Mouse (Mus musculus): ENCODE measurements around the gene Bbc3.
A peak's percentile ranks its signal among the peaks of the same experiment; 100 is the strongest.

Gene Bbc3

DNA sequence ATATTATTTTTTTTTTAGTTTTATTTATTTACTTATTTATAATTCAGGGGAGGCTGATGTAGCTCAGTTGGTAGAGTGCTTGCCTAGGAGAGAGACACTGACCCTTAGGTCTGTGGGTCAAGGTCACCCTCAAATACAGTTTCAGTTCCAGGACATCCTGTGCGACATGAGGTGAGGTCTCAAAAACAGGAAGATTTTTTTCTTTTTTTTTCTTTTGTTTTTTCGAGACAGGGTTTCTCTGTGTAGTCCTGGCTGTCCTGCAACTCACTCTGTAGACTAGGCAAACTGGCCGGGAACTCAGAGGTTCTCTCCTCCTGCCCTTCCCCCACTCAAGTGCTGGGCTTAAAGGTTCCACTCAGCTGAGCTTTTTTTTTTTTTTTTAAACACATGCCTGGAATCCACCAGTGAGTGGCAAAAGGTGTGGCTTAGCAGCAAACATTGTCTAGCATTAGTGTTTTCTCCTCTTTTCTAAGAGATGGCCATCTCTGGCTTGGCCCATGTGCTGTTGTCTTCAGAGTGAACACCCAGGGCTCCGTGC, 7.1 kb downstream of the Bbc3 start:
- DNase-seq (ENCODE audit: low read depth) = no peak

DNA sequence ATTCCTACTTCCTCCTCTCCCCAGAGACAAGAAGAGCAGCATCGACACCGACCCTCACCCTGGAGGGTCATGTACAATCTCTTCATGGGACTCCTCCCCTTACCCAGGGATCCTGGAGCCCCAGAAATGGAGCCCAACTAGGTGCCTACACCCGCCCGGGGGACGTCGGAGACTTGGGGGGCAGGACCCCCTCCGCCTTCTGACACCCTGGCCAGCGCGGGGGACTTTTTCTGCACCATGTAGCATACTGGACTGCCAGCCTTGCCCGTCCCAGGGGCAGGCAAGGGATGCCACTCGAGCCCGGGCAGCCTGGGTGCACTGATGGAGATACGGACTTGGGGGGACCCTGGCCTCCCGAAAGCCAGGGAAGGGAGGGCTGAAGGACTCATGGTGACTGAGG, 8.9 kb downstream of the Bbc3 start:
- no peak for DNase-seq (ENCODE audit: low read depth)

DNA sequence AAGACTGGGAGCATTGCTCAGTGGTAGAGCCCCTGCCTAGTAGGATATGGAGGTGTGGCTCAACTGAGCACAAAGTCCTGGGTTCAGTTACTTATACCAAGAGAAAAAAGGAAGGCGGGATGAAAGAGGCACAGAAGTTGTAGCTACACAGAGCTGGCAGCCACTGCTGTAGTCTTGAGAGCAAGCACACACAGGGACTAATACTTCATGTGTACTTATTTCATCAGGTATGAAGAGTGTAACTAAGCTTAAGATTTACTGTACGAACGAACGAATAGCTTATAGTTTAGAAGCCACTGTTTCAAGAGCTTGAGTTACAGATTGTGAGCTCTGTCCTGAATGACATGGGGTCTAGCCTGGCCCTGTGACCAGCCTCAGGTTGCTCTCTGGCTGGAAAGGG, 11.0 kb downstream of the Bbc3 start:
- DNase-seq (ENCODE audit: low read depth) = no peak

DNA sequence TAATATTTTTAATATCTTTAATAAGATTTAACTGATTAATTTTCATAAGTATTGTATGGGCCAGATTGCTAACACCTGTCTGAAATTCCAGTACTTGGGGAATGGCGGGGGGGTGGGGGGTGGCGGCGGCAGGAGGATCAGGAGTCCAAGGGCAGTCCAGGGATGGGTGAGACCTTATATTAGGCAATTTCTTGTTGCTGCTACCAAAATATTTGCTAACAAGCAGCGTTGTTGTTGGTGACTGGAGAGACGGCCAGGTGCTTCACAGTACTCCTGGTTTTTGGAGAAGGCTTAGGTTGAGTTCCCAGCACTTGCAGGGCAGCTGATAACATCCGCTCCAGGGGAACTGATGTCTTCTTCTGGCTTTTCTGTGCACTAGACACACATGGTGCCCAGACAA, 12.3 kb downstream of the Bbc3 start:
- no peak for DNase-seq (ENCODE audit: low read depth)

DNA sequence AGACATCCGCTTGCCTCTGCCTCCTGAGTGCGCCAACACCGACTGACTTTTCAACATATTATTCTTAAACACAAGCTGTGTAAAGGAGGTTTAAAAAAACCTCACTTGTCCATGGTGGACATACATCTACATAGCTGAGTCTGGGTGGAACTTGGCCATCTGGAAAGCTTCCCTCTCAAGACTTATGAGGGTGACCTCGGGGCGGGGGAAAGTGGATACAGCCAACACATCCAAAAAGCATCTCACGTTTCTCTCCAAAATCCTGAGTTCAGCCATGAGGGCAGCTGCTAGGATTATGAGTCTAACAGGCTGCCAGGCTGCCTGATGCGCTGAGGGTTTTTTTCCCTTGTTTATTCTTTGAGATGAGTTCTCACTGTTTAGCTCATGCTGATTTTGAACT, 16.5 kb downstream of the Bbc3 start:
- no peak for DNase-seq (ENCODE audit: low read depth)

DNA sequence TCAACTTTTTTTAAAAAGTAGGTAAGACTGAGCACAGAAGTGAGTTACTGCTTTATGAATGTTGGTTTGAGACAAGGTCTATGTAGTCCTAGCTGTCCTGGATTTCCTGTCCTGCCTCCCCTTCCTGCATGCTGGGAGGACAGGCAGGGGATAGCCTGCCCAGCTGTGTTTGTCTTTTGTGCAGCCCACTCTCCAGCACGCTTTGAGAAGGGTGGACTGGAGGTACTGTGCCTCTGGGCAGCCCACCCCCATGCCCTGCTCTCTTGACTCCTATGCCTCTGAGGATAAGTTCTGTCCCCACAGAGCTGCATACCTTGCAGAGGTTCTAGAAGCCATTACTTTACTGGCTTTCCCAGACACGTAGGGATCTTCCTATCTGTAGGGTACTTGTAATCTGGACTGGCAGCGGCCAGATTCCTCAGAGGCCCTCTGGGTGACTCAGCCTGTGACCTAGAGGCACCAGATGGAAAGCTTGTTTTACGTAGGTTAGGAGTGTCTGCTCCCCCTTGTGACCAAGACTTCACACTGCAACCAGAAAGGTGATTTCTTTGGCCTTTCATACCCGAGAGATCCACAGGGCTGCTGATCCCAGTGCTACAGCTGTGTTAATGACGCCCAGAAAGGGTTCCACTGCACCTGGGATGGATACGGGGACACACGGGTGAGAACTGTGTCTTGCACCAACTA, 17.9 kb downstream of the Bbc3 start:
- DNase-seq (ENCODE audit: low read depth) = peak; percentile 88

DNA sequence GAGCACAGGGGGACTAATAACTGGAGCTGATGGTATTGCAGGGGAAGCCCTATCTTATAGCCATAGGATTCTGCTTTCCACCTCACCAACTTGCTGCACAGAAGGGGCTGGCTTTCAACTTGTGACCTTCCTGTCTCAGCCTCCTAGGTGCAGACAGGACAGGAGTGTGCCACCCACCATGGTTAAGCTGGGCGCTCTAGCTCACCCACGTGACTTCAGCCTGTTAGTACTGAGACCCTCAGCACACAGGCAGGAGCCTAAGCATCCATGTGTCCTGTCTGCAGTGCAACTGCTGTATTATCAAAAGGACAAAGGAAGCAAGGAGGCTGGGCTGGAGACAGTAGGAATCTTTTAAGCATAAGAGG, 18.4 kb downstream of the Bbc3 start:
- no peak for DNase-seq (ENCODE audit: low read depth)

DNA sequence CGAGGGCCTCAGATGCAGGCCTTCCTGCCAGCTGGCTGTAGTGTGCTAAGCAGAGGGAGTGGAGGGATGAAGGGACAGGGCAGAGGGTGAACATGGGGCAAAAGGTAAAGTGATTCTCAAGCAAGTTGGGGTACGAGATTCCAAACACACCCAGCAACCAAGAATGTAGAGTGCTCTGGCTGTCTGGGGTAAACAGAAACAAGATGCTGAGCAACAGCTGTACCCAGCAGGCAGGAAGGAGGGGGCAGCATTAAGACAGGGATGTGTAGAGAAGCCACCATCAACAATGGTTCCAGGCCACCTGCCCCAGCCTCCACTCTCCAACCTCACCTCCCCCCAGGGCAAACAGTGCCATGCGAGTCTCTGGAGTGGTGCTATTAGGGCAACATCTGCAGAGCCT, 21.0 kb downstream of the Bbc3 start:
- no peak for DNase-seq (ENCODE audit: low read depth)

DNA sequence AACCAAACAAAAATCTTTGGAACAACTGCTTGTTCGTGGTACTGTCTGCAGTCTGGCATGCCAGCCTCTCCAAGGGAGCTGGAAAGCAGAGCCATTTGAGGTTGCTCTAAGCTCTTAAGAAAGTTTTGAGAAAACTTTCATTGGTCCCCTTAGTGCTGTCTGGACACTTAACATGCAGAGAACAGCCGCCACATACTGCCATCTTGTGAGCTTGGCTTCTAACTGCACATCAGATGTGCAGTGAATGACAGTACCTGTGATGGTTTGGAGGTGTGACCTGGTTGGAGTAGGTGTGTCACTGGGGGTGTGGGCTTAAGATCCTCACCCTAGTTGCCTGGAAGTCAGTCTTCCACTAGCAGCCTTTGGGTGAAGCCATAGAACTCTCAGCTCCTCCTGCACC, 29.5 kb downstream of the Bbc3 start:
- DNase-seq (ENCODE audit: low read depth) = peak; percentile 54

DNA sequence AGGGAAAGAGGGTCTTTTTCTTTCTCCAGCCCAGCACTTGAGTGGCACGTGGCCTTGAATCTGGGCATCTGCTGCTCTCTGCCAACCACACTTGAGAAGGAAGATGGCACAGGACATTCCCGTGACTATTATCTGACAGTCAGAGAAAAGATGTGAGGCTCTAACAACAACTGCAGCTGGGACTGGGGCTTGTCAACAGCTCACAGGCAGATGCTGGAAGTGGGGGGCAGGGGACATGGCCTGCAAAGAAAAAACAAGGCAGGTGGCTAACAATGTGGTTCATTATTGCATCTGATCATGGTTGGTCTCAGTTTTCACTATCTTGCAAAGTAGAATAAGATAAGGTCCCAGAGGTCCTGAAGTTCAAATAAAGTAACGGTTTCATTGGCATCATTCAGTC, 36.4 kb downstream of the Bbc3 start:
- DNase-seq (ENCODE audit: low read depth) = no peak

DNA sequence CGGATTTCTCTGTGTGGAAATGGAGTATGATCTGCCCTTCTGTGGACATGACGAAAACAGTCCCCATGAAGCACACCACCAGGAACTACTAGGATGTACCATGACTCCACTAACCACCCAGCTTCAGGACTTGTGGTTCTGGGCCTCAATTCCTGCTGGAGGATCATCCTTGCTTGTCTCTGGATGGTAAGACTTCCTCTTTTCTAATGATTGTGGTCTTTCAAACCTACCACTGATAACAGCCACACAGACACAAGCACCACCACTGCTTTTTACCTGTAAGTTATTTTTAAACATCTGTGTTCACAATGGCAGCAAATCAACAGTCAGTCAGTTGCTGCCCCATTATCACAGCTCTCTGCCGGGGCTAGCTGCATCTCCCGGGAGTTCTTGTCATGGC, 37.1 kb downstream of the Bbc3 start:
- DNase-seq (ENCODE audit: low read depth) = no peak

DNA sequence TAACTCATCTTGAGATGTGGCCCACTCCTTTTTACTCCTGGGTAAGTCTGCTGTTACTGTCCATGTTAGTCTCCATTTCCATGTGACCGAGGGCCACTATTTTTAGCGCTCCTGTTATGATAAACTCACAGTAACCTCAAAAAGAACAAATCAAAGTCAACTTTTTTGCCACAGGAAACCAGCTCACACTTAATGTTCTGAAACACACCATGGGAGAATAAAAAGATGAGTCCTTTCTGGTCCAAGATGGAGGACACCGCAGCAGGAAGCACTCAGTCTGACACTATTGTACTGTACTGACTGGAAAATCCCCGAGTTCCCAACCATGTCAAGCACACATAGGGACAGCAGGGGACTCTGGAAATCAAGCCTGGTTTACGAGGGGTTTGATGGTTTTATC, 41.8 kb downstream of the Bbc3 start:
- DNase-seq (ENCODE audit: low read depth) = peak; percentile 62

DNA sequence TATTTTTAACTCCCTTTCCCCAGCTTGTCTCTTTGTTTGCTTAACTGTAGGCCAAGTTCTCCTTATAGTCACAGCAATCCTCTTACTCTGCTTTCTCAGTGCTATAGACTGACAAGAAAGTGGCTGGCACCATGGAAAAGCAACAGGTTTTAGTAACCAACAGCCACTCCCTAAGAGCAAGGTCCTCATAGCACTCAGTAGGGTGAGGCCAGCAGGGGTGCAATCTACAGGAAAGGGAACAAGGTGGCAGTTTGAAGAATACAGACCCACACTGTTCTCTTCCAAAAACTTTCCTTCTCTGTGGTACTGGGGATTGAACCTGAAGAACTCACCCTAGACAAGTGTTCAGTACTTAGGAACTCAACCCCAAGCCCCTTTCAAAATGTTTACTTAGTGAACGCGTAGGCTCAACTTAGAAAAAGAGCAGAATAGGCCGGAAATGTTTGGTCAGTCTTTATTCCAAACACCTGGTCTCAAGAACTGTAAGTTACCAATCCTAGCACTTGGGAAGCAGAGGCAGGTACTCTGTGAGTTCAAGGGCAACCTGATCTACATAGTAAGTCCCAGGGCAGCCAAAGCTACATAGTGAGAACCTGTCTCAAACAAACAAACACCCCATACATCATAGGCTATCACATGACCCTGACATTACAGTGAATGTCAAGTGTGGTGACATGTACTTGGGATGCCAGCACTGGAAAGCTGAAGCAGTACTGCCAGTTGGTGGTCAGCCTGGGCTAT, 47.8 kb downstream of the Bbc3 start:
- DNase-seq (ENCODE audit: low read depth) = no peak

DNA sequence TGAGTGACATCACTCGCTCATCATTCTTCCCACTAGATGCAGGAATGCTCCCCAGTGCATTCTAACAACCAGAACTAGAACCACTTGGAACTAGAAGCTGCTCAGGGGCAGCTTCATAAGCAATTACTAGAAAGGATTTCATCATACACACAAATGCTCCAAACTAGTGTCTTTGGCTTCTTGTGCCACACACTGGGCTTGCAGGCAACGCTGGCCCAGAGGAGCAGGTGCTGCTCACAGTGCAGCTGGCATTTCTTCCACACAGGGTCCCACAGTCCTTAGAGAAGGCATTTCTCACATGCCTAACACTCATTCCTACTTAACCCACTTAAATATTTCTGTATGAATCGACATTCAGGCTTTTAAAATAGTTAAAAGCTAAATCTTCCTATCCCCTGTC, 49.4 kb downstream of the Bbc3 start:
- no peak for DNase-seq (ENCODE audit: low read depth)

DNA sequence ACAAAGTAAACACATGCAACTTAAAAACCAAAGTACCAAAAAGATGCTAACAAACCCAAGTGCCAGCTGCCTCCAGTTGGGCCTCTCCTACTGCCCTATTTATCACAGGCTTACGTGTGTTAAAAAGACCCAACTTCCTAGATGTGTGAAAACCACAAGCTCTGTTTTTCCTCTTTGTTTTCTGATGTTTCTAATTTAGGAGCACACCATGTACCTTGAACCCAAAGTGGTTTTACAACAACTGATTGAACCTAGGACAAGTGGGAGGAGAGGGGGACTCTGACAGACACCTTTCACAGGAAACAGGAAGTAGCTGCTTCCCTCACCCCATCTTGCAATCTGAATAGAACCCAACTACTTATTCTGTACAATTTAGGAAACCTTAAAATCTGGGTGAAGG, 56.1 kb downstream of the Bbc3 start:
- peak; percentile 86 for DNase-seq (ENCODE audit: low read depth)

DNA sequence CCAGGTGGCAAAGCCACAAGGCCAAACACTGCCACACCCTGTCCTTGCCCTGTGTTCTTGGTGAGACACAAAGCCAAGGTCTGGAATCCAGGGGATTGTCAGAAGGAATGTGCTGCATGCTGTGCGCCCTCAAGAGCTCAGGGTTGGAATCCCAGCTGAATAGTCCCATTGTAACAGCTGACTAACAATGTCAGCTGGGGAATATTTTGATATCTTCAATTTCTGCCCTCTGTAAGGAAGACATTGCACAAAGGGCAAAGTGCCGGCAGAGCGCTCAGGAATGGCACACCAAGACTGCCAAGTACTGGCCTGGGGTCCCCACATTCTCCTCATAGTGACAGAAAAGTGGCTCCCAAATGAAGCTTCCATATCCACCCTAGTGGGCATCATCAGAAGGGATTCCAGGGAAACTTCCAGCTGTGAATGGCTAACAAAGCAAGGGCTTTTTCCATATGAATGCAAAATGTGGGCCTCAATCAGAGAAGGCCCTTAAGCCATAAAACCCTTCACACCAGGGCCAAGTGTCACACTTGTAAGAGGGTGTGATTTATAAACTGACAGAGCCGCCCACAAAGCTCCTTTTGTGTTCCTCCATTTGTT, 56.8 kb downstream of the Bbc3 start:
- DNase-seq (ENCODE audit: low read depth) = no peak

DNA sequence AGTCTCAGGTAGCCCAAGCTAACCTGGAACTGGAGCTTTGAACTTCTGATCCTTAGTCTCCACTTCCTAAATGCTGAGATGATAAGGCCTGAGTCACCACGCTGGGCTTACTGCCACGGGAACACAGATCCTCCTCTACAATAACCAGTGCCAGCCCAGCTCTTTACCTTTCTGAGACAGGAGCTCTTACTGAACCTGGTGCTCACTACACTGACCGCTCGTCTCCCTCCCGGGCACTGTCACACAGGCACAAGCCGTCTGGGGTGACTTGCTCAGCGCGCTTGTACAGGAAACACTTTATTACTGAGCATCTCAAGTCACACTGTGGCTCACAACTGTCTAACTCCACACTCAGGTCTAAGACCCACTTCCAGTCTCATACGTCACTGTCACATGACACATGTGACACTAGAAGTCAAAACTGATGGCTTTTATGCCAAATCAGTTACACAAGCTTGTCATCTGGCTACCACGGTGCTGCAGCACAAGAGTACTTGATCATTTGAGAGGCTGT, 58.0 kb downstream of the Bbc3 start:
- DNase-seq (ENCODE audit: low read depth) = peak; percentile 82

DNA sequence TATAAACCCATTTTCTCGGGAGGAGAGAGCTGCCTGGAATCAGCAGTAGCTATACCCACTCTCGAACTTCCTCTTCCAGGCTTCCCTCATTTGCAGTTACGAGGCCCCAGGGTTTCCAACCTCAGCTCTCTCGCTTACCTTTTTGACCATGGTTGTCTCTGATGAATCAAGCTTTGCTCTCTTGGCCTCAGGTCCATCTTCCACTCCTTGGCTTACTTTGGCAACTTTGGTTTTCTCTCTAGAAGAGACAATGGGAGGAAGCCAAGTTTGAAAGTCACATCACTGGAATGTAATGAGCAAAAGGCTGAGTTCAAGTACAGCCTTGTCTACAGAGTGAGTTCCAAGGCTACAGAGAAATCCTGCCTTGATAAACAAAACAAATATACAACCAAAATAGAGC, 58.5 kb downstream of the Bbc3 start:
- DNase-seq (ENCODE audit: low read depth) = no peak

Data from naive thymus-derived CD4-positive, alpha-beta T cell, adult 2 months (primary cell).